ENCODE assay signal across 12 mouse cellular contexts in the genomic region with DNA sequence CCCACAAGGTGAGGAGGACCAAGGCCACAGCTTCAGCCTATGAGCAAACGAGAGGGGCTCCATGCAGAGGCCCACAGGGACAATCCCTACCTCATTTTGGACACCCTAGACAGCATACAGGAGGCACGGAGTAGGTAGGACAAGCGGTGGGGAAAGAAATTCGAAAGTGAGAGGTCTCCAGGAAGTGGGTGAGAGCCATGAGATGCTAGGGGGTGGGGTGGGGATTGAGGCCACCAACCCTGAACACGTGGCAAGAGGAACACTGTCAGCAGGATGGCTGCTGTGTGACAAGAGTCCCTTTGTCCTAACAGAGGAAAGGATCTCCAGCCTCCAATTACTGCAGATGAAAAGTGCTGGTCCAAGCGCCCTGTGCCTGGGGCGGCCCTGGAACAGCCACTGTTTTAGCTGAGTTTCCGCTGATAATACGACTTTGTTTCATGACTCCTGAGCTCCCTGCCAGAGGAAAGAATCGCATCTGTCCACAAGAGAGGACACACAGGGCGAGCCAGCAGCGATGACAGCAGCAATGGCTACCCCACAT.
DNase-seq lines count a peak whose midpoint lies in the region; ATAC-seq and TF ChIP-seq lines count a peak whose summit lies in the region.
"Had no signal": no experiment of that assay in that cellular context is flagged by ENCODE, and none has a peak within 500 bp of the region (broad histone marks: within the 10 kb centered on the region; RNA-seq: fewer than 3 reads in every experiment).

No protein-coding gene starts in this region.

- no peak for ATAC-seq in midbrain, embryonic 15.5 days (replicated peaks)

- DNase-seq in embryo, embryonic 10 days (ENCODE audit: low spot score) = peak; percentile 20
- no peak for DNase-seq in embryo, embryonic 9.5 days (ENCODE audit: extremely low spot score)
- no peak for DNase-seq in left cerebral cortex, adult 2 months (ENCODE audit: extremely low spot score in 1 of 2, low spot score in 2 of 2)
- DNase-seq in left cerebral cortex, postnatal 25 days (ENCODE audit: low spot score in 2 of 2) = no peak
- peak; percentile 19 for DNase-seq in embryo, embryonic 11 days
- peak; percentile 37 to 42 for DNase-seq in natural killer cell, adult 2 months (ENCODE audit: low spot score in 2 of 2)
- no peak for DNase-seq in neural tube, embryonic 10.5 days (ENCODE audit: extremely low spot score, low spot score)
- DNase-seq: cerebellum, postnatal 10 days; heart, postnatal 36 days; kidney, adult 8-10 months had no signal

- H3K4me2 ChIP-seq in midbrain, embryonic 15.5 days = no peak overlapping the region
- H3K4me2 ChIP-seq: limb, embryonic 15.5 days had no signal

- no peak for TF ChIP-seq CTCF in left cerebral cortex, adult 2 months (IDR thresholded peaks at IDR 0.05)

- no peak overlapping the region for H3K9ac ChIP-seq in midbrain, embryonic 15.5 days
- H3K9ac ChIP-seq: limb, embryonic 15.5 days had no signal

- no peaks in the 10 kb centered on the region for H3K36me3 ChIP-seq in midbrain, embryonic 15.5 days (replicated peaks)

- 0 out of 2 replicates have a peak overlapping the region, but pooled peaks have one; percentile 30 for H3K27ac ChIP-seq in left cerebral cortex, adult 2 months
- no peak overlapping the region for H3K27ac ChIP-seq in midbrain, embryonic 15.5 days
- H3K27ac ChIP-seq: limb, embryonic 15.5 days had no signal

- H3K4me1 ChIP-seq in midbrain, embryonic 15.5 days = peaks cover 5% of the 10 kb centered on the region; the same call in 1 of the 2 replicates

- H3K4me3 ChIP-seq in left cerebral cortex, adult 2 months = no peak overlapping the region
- H3K4me3 ChIP-seq in midbrain, embryonic 15.5 days = no peak overlapping the region
- H3K4me3 ChIP-seq: limb, embryonic 15.5 days had no signal

- intact Hi-C loops in left cerebral cortex, adult 2 months (cut with DNase I) = no loop called here
- intact Hi-C loops in left cerebral cortex, postnatal 25 days (cut with DNase I) = no loop called here

- 76% methylated on average over 12 of the region's 12 CpGs for WGBS in midbrain, embryonic 15.5 days

- H3K9me3 ChIP-seq in midbrain, embryonic 15.5 days = no peaks in the 10 kb centered on the region
- H3K9me3 ChIP-seq: limb, embryonic 15.5 days had no signal

- H3K27me3 ChIP-seq in midbrain, embryonic 15.5 days (replicated peaks) = no peaks in the 10 kb centered on the region
- H3K27me3 ChIP-seq: limb, embryonic 15.5 days had no signal

Comparison
In these comparisons a context has a peak if more than half of its experiments do, and no peak if none do; other contexts are left out.
1. DNase-seq: peak in embryo, embryonic 10 days (single experiment), embryo, embryonic 11 days (single experiment) and natural killer cell, adult 2 months (2 of 2); none in embryo, embryonic 9.5 days (single experiment), left cerebral cortex, adult 2 months (0 of 2), left cerebral cortex, postnatal 25 days (0 of 2) and neural tube, embryonic 10.5 days (single experiment).